Mouse (Mus musculus): ENCODE data around the gene Alox12.

- TF ChIP-seq CTCF (conservative IDR thresholded peaks at IDR 0.05; ENCODE audit: low read length) (no peak), POU5F1 (IDR thresholded peaks at IDR 0.05; ENCODE audit: borderline replicate concordance, low read length) (no peak), NANOG (IDR thresholded peaks at IDR 0.05; ENCODE audit: borderline replicate concordance, low read length) (no peak)
Measured at GRCm38 (mm10) chr11:70278961-70279360, 23.8 kb upstream of the Alox12 start.

Measured in E14TG2a.4 (cell line).